Mouse (Mus musculus) common myeloid progenitor, adult 5-6 weeks (primary cell): Measurements from ENCODE around the gene Qrich2. TPM values are rescaled to one million over a fixed set of nuclear protein-coding genes. Genes with fewer than 3 reads are reported as not detected.
"Not testable (repeated sequence)": the region's sequence is repeated elsewhere in the genome, so short reads cannot be mapped to it uniquely, and the experiment has no call there.

Experiments
- ATAC-seq: replicated peaks from 2 replicates; pipeline ENCODE4 v1.8.0; 2016; ENCODE audit warnings: low read depth, mild to moderate bottlenecking, moderate TSS enrichment, inconsistent platforms; ENCODE audit not compliant: poor library complexity, severe bottlenecking
- total RNA-seq: library from RNA; stranded (forward); fragments of 200-1000, 187-1606 nt; gene quantifications from 2 replicates; pipeline ENCODE4 v1.2.3, GENCODE M21; 2017

Qrich2 gene
- not detected in 2 replicates for total RNA-seq

DNA sequence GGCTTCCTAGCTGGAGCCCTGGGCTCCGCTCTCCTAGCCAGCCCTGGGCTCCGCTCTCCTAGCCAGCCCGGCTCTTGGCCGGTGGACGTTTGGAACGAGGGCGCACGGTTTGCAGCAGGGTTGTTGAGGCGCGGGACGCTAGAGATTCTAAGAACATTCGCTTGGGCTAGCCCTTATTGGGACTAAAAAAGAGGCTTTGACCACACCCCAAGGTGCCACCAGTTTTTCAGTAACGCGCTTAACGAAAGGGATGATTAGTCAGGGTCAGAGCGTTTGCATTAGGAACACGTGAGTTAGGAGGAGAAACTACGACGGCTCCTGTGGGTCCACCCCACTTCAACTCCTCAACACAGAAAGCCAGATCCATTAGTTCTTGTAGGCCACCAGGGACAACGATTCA, at the start of gene Qrich2:
TSS of gene Qrich2 (minus strand) at position 101 of the 400 bp plus-strand sequence.
- no peak for ATAC-seq

DNA sequence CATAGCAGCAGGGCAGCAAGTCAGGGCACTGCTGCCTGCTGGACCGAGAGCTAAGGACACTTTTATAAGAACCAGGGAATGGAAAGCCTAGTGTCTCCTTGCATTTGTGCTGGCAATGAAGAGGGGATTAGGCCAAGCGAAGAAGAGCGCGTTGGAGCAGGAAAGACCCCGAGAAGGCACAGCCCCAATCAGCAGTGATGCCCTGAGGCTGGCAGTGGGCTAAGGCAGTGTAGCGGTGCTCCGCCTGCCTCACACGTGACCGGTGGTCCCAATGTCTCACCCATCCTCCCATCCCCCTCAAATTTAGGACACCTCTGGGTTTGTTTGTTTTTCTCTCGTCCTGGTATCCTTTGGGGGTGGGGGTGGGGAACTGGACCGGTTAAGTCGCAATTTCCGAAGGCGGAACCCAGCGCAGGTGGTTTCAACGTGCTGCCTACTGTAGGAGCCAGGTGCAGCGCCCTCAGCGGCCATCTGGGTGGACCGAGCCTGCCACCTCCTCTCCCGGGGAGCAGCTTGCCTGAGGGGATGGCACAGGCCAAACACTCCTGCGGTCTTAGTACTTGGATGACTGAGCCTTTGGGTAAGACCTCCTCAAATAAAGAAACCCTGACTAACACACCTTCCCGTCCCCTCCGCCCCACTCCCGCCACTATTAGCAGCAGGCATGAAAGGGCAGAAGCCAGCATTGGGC, 49.4 kb upstream of the Qrich2 start:
- no peak for ATAC-seq

DNA sequence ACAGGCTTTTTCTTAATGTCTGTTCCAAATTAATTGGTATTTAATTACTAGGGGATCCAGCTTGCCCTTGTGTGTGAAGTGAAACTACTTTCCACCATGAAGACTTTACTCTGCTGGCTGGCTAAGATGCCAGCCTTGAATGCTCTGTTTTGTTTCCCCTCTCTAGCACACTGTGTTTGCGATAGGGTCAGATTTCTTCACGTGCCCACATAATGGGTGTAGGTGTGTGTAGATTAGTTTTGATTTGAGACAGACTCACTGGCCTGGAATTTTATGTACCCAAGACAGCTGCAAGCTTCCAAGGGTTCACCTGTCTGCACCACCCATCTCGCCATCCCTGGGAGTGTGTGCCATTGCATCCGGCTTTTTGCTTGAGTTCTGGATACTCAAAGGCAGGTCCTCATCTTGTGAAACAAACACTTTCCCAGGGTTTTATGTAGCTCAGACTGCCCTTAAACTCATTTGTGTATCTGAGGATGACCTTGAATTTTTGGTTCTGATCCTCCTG, 47.5 kb upstream of the Qrich2 start:
- no peak for ATAC-seq

DNA sequence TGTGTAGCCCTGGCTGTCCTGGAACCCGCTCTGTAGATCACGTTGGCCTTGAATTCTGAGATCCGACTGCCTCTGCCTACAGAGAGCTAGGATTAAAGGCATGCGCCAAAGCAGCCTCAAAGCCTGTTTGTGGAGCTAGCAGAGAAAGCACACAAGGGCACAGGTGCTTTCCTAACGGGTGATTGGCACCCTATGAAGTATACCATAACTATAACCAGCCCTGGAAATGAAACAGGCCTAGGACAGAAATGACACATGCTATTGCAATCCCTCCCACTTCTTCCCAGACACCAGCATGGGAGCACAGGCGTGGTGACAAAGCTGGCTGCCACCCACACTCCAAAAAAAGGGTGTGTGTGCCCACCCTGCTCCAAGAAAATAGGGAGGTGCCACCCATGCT, 46.9 kb upstream of the Qrich2 start:
- no peak for ATAC-seq

DNA sequence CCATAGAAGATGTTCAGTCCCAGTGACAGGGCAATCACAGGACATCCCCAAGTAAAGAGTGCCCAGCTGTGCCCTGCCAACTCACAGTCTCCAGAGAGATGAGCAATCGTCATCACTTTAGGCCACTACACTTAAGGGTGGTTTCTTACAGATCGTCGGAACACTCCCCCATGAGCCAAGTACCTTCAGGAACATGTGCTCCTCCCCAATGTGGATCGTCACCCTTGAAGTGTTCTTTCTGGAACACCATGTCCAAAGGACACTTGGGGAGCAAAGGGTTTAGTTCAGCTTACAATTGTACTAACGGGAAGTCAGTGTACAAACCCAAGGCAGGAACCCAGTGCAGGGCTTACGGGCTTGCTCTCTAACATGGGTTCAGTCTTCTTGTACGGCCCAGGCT, 46.1 kb upstream of the Qrich2 start:
- ATAC-seq = no peak

DNA sequence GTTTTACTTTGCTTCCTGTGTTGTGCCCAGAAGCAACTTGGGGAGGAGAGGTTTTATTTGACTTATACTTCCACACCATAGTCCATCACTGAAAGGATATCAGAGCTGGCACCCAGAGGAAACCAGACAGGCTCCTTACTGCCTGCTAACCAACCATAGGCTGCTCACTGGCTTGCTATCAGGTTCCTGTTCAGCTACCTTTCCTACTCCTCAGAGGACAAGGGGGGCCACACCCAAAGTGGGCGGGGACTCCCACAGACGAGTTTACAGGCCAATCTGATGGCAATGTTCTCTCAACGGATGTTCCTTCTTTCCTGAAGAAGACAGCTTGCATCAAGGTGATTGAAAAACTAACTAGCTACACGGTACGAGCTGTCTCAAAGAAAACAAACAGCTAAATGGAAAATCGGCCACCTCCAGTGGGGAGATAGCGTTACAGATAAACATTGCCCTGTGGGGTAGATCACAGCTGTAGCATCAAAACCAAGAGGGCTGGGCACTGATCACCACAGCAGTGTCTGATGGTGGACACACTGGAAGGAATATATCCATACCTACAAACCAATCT, 45.3 kb upstream of the Qrich2 start:
- ATAC-seq = 0 out of 2 replicates have a peak, but pooled peaks have one; percentile 23

DNA sequence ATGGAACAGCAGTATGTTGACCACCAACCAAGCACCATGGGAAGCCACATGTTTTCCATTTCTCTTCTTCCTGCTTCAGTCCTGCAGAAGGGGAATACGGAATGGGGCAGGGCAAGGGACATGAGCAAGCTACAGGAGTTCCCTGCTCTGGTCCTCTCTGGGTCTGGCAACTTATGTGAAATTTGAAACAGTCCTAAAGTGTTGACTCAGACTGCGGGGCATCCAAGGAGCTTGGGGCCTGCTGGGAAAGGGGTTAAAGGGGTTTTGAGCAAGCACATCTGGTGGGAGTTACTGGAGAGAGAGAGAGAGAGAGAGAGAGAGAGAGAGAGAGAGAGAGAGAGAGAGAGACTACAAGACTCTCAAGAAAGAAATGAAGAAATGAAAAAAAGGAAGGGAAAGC, 42.6 kb upstream of the Qrich2 start:
- ATAC-seq = no peak

DNA sequence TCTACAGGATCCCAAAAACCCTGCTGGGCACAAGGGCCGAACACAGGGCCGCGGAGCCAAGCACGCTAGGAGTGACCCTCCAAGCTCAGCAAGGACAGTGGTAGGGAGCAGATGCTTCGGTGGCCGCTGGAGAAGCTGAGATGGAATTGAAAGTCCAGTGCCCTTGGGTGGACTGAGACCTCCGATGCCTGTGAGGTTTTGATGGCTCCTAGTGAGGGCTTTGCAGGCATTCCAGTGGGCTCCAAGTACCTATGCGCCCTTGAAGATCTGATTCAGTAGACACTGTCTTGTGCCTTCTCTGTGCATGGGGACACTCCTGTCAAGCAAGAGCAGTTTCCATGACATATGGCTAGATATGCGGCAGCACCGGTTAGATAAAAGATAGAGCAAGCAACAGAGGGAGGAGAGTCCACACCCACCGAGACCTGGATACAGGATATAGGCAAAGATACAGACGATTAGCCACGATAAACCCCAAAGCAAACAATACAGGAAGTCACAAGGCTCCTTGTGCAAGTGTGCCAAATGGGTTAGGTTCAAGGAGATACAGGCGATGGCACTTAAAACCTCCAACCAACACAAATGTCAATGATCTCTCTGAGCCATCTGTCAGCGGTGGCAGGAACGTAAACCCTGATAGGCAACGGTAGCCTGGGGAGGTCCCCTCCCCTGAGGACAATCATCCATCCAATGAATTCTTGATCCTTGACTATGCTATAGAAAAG, 40.3 kb upstream of the Qrich2 start:
- ATAC-seq = peak; percentile 62

DNA sequence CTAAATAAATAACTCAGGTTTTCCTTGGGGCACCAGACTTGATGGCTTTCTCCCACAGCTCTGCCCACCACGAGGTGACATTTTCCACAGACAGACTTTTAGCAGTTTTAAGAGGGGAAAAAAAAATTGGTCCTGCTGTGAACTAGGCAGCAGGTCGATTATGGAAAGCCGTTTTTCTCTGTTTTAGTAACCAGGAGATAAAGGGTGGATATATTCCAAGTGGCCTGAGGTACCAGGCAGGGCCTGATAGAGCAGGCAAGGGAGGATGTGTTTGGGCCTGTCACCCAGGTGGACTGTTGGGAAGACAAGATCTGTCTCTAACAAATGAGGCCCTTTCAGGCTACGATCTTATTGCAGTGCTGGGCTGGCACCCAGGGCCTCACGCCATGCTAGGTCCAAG, 39.5 kb upstream of the Qrich2 start:
- ATAC-seq = no peak

DNA sequence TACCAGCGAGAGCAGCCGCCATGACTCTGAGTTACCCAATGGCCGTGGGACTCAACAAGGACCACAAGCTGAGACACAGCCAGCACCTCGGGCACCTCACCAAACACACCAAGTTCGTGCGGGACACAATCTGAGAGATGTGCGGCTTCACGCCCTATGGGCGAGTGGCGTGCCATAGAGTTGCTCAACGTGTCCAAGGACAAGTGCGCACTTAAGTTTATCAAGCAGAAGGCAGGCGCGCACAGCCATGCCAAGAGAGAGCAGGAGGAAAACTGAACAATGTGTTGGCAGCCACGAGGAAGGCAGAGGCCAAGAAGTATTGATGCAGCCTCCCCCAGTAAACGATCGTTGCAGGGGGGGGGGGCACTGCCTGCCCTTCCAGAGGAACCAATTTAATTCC, 38.5 kb upstream of the Qrich2 start:
- ATAC-seq = no peak

DNA sequence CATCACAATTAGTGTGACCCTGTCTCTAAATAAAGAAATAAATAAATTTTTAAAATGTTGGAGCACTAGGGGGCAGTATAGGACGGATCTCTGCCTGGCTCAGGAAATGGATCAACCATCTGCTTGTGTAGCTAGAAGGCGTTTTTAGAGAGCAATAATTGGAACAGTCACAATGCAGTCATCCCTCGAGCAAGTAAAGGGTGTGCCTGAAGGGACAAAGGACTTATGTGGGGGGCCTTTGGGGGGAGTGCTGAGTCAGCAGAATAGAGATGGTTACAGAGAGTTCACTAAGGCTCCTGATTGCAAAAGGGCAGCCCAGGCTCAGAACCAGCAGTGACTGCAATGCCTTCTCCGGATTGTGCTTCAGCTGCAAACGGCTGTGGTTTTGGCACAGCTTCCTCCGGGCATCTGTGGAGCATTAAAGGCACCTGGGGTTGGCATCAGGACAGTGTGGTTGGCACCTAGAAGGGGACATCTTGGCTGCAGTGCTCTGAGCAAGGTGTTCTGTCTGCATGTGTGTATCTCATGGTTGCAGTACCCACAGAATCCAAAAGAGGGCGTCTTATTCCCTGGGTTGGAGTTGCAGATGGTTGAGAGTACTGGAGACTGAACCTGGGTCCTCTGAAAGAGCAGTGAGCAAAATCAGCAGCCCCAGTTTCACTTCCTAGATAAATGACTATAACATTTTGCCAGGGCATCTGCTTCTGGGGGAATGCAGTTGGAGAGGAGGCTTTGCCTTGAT, 35.1 kb upstream of the Qrich2 start:
- peak; percentile 57 for ATAC-seq

DNA sequence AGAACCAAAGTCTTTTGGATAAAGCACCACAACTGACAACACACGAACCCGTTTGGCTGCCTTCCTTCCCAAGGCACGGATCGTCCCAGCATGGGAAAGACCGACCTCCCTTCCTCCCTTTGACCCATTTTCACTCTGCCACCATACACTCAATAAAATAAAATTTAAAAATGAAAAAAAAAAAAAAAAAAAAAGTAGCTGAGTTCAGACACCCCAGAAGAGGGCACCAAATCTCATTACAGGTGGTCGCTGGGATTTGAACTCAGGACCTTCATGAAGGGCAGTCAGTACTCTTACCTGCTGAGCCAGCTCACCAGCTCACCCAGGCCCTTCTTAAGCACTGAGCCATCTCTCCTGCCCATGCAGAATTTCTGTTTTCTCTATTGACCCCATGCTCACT, 33.0 kb upstream of the Qrich2 start:
- no peak for ATAC-seq

DNA sequence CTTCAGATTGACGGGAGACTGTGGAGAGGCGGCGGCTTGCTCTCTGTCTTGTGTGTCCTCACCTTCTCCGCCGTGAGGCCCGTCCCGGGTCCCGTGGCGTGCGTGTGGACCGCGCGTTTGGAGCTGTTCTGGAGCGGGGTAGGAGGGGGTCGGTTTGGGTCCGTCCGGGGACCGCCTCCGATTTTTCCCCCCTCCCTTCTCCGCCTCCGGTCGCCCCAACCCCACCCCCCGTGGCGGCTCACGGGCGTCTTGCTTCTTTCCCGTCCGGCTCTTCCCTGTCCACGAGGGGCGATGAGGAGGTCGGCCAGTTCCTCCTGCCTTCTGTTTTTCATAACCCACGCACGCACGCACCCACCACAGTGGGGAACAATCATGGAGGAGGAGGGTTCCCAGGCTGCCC, 32.6 kb upstream of the Qrich2 start:
- ATAC-seq = no peak

DNA sequence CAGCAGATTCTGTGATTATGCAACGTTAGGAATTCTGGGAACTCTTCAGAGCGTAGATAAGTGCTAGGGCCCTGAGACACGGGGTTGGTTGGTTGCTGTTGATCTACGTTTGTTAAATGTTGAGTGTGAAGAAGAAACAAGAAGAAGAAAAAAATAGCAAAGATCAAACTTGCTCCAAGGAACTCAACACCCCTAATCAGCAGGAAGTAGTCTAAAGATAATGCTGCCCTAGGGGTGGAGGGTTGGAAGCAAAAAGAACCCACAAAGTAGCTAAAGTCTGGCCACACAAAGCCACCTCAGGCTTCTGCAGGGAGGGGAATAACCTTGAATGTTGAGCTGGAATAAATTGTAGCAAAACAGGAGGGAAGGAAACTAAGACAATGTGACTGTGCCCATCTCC, 31.3 kb upstream of the Qrich2 start:
- ATAC-seq = 0 out of 2 replicates have a peak, but pooled peaks have one; percentile 37

DNA sequence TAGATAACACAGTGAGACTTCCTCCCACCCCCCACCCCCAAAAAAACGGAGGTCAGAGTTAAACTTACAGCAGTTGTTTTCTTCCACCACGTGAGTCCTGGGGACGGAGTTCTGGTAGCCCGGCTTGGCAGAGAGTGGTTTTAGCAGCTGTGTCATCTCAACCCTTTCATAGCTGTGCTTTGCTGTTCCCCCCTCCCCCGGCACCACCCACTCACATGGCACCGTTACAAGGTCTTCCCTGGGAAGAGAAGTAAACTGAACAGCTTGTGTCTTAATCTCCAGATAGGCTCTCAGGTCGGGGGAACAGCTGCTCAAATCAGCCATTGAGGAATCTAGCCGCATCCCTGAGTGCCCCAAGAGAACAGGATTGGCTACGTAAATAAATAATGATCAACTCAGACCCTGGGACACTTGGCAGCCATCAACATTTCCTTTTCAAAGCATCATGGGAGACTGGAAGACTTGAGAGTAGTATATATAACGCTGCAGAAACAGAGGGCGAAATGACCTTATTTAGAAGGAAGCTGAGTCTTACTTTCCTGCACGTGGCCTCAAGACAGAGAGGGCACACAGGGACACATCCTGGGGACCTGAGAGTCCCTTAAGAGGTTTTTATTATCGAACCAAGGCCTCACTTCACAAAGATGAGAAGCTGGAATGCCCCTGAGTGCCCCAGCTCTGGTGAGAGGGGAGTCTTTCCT, 28.6 kb upstream of the Qrich2 start:
- no peak for ATAC-seq

DNA sequence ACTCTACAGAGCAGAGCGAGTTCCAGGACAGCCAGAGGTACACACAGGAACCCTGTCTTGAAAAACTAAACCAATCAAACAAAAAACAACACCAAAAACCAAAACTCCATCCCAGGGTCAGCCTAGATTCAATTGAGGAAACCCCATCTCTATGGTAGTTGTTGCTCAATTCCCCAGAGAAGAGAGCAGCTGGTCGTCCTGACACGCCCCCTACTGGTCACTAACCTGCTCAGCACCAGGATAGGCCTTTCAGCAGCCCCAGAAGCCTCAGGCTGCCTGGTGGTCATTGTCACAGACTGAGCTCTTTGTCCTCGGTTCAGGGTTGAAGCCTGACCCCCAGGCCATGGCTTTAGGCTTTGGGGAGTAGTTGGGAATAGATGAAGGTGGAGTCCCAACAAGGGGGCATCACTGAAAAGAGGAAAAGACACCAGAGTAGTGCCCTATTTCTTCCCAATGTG, 27.8 kb upstream of the Qrich2 start, which contains the start of gene Prpsap1:
TSS of gene Prpsap1 (minus strand) at position 408 of the 458 bp plus-strand sequence.
- ATAC-seq = peak; percentile 55

DNA sequence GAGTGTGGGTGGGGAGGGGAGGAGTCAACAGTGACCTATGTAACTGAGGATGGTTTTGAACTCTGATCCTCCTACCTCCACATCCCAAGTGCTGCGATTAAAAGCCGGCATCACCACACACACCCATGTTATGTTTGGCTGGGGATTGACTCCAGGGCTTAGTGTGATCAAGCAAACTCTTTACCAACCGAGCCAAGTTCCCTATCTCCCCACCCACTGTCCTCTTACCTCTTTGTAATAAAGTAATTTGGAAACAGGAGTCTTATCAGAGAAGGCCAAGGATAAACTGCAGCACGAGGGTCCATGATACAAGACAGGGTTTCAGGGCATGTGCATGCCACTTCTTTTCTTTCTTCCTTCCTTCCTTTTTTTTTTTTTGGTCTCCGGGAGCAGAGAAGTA, 27.1 kb upstream of the Qrich2 start:
- ATAC-seq = no peak

DNA sequence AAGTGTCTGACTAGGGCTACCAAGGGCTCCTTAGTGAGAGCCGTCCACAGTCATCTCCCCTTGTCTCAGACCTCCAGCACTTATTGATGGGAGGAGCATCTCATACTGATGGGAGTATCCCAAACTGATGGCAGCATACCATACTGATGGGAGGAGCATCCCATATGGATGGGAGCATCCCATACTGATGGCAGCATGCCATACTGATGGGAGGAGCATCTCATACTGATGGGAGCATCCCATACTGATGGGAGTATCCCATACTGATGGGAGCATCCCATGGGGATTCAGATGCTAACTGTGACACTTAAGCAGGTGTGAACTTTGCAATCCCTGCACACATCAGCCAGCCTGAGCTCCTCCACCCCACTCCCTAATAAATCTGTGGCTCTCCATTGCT, 26.5 kb upstream of the Qrich2 start:
- ATAC-seq = not testable (repeated sequence)

DNA sequence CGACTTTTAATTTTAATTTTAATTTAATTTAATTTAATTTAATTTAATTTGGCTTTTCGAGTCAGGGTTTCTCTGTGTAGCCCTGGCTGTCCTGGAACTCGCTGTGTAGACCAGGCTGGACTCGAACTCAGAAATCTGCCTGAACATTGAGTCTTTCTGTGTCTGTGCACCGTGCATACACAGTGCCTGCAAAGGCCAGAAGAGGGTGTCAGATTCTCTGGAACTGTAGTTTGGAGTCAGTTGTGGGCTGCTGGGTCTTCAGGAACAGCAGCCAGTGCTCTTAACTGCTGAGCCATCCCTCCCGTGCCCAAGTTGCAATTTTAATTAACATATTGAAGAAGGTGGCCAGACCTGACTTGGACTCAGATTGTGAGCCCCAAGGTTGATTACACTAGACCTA, 25.3 kb upstream of the Qrich2 start:
- ATAC-seq = no peak
